Mouse (Mus musculus) myocyte (in vitro differentiated cells): ENCODE data around the gene Kctd2. TPM values are rescaled to one million over a fixed set of nuclear protein-coding genes. Genes with fewer than 3 reads are reported as not detected.

Experiments
- H3K27me3 ChIP-seq: one replicate; pipeline ENCODE4 v1.6.1; 2011; ENCODE audit not compliant: control insufficient read depth, insufficient read depth, insufficient read length
- H3K36me3 ChIP-seq: one replicate; pipeline ENCODE4 v1.6.1; 2011; ENCODE audit not compliant: control insufficient read depth, insufficient read depth
- H3K4me2 ChIP-seq: one replicate; pipeline ENCODE4 v1.6.1; 2011; ENCODE audit warnings: low read depth, control low read depth
- H3K4me3 ChIP-seq: one replicate; pipeline ENCODE4 v1.5.1; 2011; ENCODE audit warnings: mild to moderate bottlenecking, control low read depth, moderate library complexity
- H3K79me2 ChIP-seq: one replicate; pipeline ENCODE4 v1.6.1; 2011; ENCODE audit not compliant: control insufficient read depth, insufficient read depth
- H3ac ChIP-seq: one replicate; pipeline ENCODE4 v1.6.1; 2011; ENCODE audit not compliant: control insufficient read depth, insufficient read length
- CEBPB ChIP-seq: IDR thresholded peaks from 2 replicates; pipeline ENCODE4 v1.6.1; 2011; ENCODE audit warnings: mild to moderate bottlenecking, moderate library complexity; ENCODE audit not compliant: poor library complexity, insufficient read depth, severe bottlenecking
- E2F4 ChIP-seq: IDR thresholded peaks from one replicate; pipeline ENCODE4 v1.6.1; 2011; ENCODE audit warnings: mild to moderate bottlenecking, control low read depth, moderate library complexity; ENCODE audit not compliant: insufficient read depth
- MAX ChIP-seq: IDR thresholded peaks from one replicate; pipeline ENCODE4 v1.6.1; 2011; ENCODE audit warnings: low read depth, mild to moderate bottlenecking, control low read depth
- MYOD1 ChIP-seq, 3 experiments: IDR thresholded peaks; one replicate each; pipeline ENCODE4 v1.6.1; 2011; ENCODE audit warnings: control low read depth in 2 of 3, low read depth in 2 of 3, mild to moderate bottlenecking in 2 of 3, moderate library complexity in 1 of 3; ENCODE audit not compliant: insufficient read length in 2 of 3, control insufficient read depth in 1 of 3
- MYOG ChIP-seq, 3 experiments: IDR thresholded peaks; one replicate each; pipeline ENCODE4 v1.6.1; 2011; ENCODE audit warnings: control low read depth in 2 of 3, low read depth in 2 of 3, mild to moderate bottlenecking in 2 of 3; ENCODE audit not compliant: insufficient read length in 2 of 3, control insufficient read depth in 1 of 3, insufficient read depth in 1 of 3
- POLR2A ChIP-seq: IDR thresholded peaks from one replicate; pipeline ENCODE4 v1.6.1; 2011; ENCODE audit warnings: low read depth, mild to moderate bottlenecking, control low read depth, moderate library complexity; ENCODE audit not compliant: insufficient read length
- POLR2AphosphoS2 ChIP-seq: IDR thresholded peaks from one replicate; pipeline ENCODE4 v1.6.1; 2011; ENCODE audit warnings: low read depth, control low read depth; ENCODE audit not compliant: insufficient read length
- REST ChIP-seq: IDR thresholded peaks from one replicate; pipeline ENCODE4 v1.6.1; 2011; ENCODE audit warnings: mild to moderate bottlenecking, control low read depth, moderate library complexity; ENCODE audit not compliant: insufficient read depth, insufficient read length
- SRF ChIP-seq: IDR thresholded peaks from one replicate; pipeline ENCODE4 v1.6.1; 2011; ENCODE audit warnings: low read depth; ENCODE audit not compliant: control insufficient read depth, insufficient read length
- TCF12 ChIP-seq: IDR thresholded peaks from one replicate; pipeline ENCODE4 v1.6.1; 2011; ENCODE audit warnings: mild to moderate bottlenecking, control low read depth; ENCODE audit not compliant: poor library complexity, insufficient read depth, severe bottlenecking
- TCF3 ChIP-seq: IDR thresholded peaks from one replicate; pipeline ENCODE4 v1.6.1; 2011; ENCODE audit warnings: low read depth, control low read depth; ENCODE audit not compliant: insufficient read length
- USF1 ChIP-seq: IDR thresholded peaks from one replicate; pipeline ENCODE4 v1.6.1; 2011; ENCODE audit warnings: low read depth, mild to moderate bottlenecking, control low read depth, moderate library complexity
- polyA plus RNA-seq: library from polyadenylated mRNA; unstranded; fragments of >200 nt; fragmentation: generic; extraction: Trizol; gene quantifications from one replicate; pipeline ENCODE4 v1.2.1, GENCODE M21; 2012; ENCODE audit warnings: missing spikeins

Kctd2 gene
- polyA plus RNA-seq, 1 experiment: 27.3 TPM

GRCm38 (mm10) chr11:115391358-115391757 is 28.6 kb upstream of the Kctd2 start:
- no peak for TF ChIP-seq USF1
- TF ChIP-seq POLR2AphosphoS2: no peak
- no peak for TF ChIP-seq MYOG (IDR thresholded peaks at IDR 0.05; ENCODE audit: control insufficient read depth in 1 of 3, insufficient read depth in 1 of 3, insufficient read length in 2 of 3, low read depth in 2 of 3)
- no peak for TF ChIP-seq SRF
- no peak for TF ChIP-seq REST
- no peak for TF ChIP-seq E2F4
- no peak for TF ChIP-seq TCF12
- TF ChIP-seq CEBPB: no peak
- no peak for TF ChIP-seq TCF3
- TF ChIP-seq POLR2A: no peak
- TF ChIP-seq MAX: no peak
- TF ChIP-seq MYOD1 (IDR thresholded peaks at IDR 0.05; ENCODE audit: control insufficient read depth in 1 of 3, insufficient read length in 2 of 3, low read depth in 2 of 3): no peak
- H3K4me3 ChIP-seq: no peak overlapping the region
- peaks cover 18% of the 10 kb centered on the region for H3K36me3 ChIP-seq
- no peak overlapping the region for H3ac ChIP-seq
- peaks cover 31% of the 10 kb centered on the region for H3K79me2 ChIP-seq
- no peaks in the 10 kb centered on the region for H3K27me3 ChIP-seq
- H3K4me2 ChIP-seq: no peak overlapping the region

- Histone ChIP-seq H3K4me2 (no peak overlapping the region), H3K27me3 (no peaks in the 10 kb centered on the region), H3K36me3 (peaks cover 13% of the 10 kb centered on the region), H3K79me2 (peaks cover 6% of the 10 kb centered on the region), H3ac (no peak overlapping the region), H3K4me3 (no peak overlapping the region)
- no peak for TF ChIP-seq E2F4
- TF ChIP-seq MYOG (IDR thresholded peaks at IDR 0.05; ENCODE audit: control insufficient read depth in 1 of 3, insufficient read depth in 1 of 3, insufficient read length in 2 of 3, low read depth in 2 of 3): no peak
- TF ChIP-seq POLR2A: no peak
- no peak for TF ChIP-seq USF1
- no peak for TF ChIP-seq MYOD1 (IDR thresholded peaks at IDR 0.05; ENCODE audit: control insufficient read depth in 1 of 3, insufficient read length in 2 of 3, low read depth in 2 of 3)
- no peak for TF ChIP-seq REST
- no peak for TF ChIP-seq SRF
- TF ChIP-seq MAX: no peak
- no peak for TF ChIP-seq POLR2AphosphoS2
- no peak for TF ChIP-seq CEBPB
- TF ChIP-seq TCF3: no peak
- TF ChIP-seq TCF12: no peak
These were observed 26.1 kb upstream of the Kctd2 start for GRCm38 (mm10) chr11:115393721-115394325.

- H3K27me3 ChIP-seq: no peaks in the 10 kb centered on the region
- no peak overlapping the region for H3K4me3 ChIP-seq
- peaks cover 7% of the 10 kb centered on the region for H3K36me3 ChIP-seq
- TF ChIP-seq CEBPB (peak; percentile 66), POLR2AphosphoS2 (peak; percentile 47), MAX (no peak)
- no peaks in the 10 kb centered on the region for H3K79me2 ChIP-seq
- H3ac ChIP-seq: no peak overlapping the region
- H3K4me2 ChIP-seq: no peak overlapping the region
These were observed 21.8 kb upstream of the Kctd2 start for GRCm38 (mm10) chr11:115398085-115398484.

- no peak overlapping the region for H3K4me3 ChIP-seq
- peaks cover 16% of the 10 kb centered on the region for H3K79me2 ChIP-seq
- peaks cover 7% of the 10 kb centered on the region for H3K36me3 ChIP-seq
- no peak overlapping the region for H3K4me2 ChIP-seq
- TF ChIP-seq POLR2AphosphoS2: no peak
- no peak for TF ChIP-seq USF1
- TF ChIP-seq SRF: no peak
- TF ChIP-seq REST: no peak
- TF ChIP-seq E2F4: no peak
- TF ChIP-seq POLR2A: no peak
- TF ChIP-seq MYOG (IDR thresholded peaks at IDR 0.05; ENCODE audit: control insufficient read depth in 1 of 3, insufficient read depth in 1 of 3, insufficient read length in 2 of 3, low read depth in 2 of 3): no peak
- TF ChIP-seq TCF12: no peak
- TF ChIP-seq CEBPB: no peak
- TF ChIP-seq MYOD1 (IDR thresholded peaks at IDR 0.05; ENCODE audit: control insufficient read depth in 1 of 3, insufficient read length in 2 of 3, low read depth in 2 of 3): no peak
- no peak for TF ChIP-seq TCF3
- no peak overlapping the region for H3ac ChIP-seq
- no peaks in the 10 kb centered on the region for H3K27me3 ChIP-seq
These were observed 19.8 kb upstream of the Kctd2 start for GRCm38 (mm10) chr11:115400126-115400525.

DNA sequence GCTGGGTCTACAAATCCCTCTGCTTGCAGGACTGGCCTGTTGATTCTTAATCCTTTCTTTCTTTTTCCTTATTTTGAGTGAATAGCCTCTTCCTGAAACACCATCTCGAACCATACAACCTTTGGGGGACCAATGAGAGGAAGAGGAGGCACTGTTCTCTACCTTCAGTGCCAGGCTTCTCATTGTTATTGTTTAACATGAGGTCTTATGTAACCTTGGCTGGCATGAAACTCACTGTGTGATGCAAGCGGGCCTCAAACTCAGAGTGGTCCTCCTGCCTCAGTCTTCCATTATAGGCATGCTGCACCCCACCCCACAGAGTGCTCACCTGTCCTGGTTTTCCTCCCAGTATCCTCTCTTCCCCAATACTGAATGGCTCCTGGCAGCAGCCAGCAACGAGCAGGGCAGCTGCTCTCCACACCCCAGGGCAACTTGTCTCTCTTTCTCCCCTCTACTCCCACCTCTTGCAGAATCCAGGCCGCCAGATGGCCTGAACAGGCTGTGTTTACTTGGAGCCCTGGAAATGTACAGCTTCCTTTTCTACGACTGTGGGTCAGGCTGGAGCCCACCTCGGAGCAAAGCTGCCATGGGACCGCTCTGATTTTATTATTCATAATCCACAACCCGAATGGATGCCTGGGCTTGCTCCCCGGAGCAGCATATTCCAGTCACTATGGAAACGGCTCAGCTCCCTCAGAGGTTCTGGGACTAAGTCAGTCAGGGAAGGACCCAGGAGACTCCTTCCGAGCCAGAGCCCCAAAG is 19.1 kb upstream of the Kctd2 start:
- Histone ChIP-seq H3ac (no peak overlapping the region), H3K4me3 (no peak overlapping the region), H3K36me3 (peaks cover 7% of the 10 kb centered on the region), H3K79me2 (peaks cover 21% of the 10 kb centered on the region), H3K4me2 (no peak overlapping the region), H3K27me3 (no peaks in the 10 kb centered on the region)
- TF ChIP-seq MYOD1 (IDR thresholded peaks at IDR 0.05; ENCODE audit: control insufficient read depth in 1 of 3, insufficient read length in 2 of 3, low read depth in 2 of 3) (peak in 1 of 3 experiments; percentile 13), TCF12 (no peak)
